Mouse (Mus musculus) stomach, embryonic 16.5 days (tissue): ENCODE results near the gene Nfkbie. TPM values are rescaled to one million over a fixed set of nuclear protein-coding genes. Genes with fewer than 3 reads are reported as not detected.

Source experiments
- ATAC-seq: fragments of 200-750 bp; cut with Nextera tagmentation; 2 replicates; pipeline ENCODE4 v1.8.0; 2017; ENCODE audit warnings: moderate number of reproducible peaks, moderate TSS enrichment; ENCODE audit not compliant: insufficient read depth, low FRiP score
- H3K27ac ChIP-seq: fragments of 300-500 bp; sonication (generic); 2 replicates; pipeline ENCODE4 v1.5.1; 2014; ENCODE audit warnings: low read length
- H3K27me3 ChIP-seq: fragments of 300-500 bp; sonication (generic); 2 replicates; pipeline ENCODE4 v1.6.1; 2014; ENCODE audit warnings: low read length, control low read depth, mixed read lengths; ENCODE audit not compliant: control insufficient read depth, insufficient read depth
- H3K36me3 ChIP-seq: fragments of 300-500 bp; sonication (generic); 2 replicates; pipeline ENCODE4 v1.6.1; 2014; ENCODE audit warnings: low read length; ENCODE audit not compliant: control insufficient read depth, insufficient read depth
- H3K4me1 ChIP-seq: fragments of 300-500 bp; sonication (generic); 2 replicates; pipeline ENCODE4 v1.6.1; 2014; ENCODE audit warnings: low read length, control low read depth, mixed read lengths; ENCODE audit not compliant: control insufficient read depth, insufficient read depth
- H3K4me2 ChIP-seq: fragments of 300-500 bp; sonication (generic); 2 replicates; pipeline ENCODE4 v1.6.1; 2014; ENCODE audit warnings: low read depth, low read length, mixed read lengths
- H3K4me3 ChIP-seq: fragments of 300-500 bp; sonication (generic); replicated peaks from 2 replicates; pipeline ENCODE4 v1.5.1; 2014; ENCODE audit warnings: mild to moderate bottlenecking, low read length
- H3K9ac ChIP-seq: fragments of 300-500 bp; sonication (generic); 2 replicates; pipeline ENCODE4 v1.6.1; 2014; ENCODE audit warnings: low read length
- H3K9me3 ChIP-seq: fragments of 300-500 bp; sonication (generic); replicated peaks from 2 replicates; pipeline ENCODE4 v1.6.1; 2016; ENCODE audit warnings: low read length, control low read depth; ENCODE audit not compliant: control insufficient read depth
- WGBS: fragments of 180-500 bp; shearing (Covaris S2); extraction: QIAGEN DNeasy Blood & Tissue Kit; methylation state at CpG from one replicate; pipeline ENCODE4 v1.1.7; 2014; 5-methylcytosine and 5-hydroxymethylcytosine counted together
- polyA plus RNA-seq: library from polyadenylated mRNA; unstranded; fragments of >200 nt; fragmentation: Nextera tagmentation; extraction: Ambion mirVana; gene quantifications from 2 replicates; pipeline ENCODE4 v1.2.1, GENCODE M21; 2015

Nfkbie gene
- polyA plus RNA-seq, 1 experiment from 2014 or later: 4.4 TPM

DNA sequence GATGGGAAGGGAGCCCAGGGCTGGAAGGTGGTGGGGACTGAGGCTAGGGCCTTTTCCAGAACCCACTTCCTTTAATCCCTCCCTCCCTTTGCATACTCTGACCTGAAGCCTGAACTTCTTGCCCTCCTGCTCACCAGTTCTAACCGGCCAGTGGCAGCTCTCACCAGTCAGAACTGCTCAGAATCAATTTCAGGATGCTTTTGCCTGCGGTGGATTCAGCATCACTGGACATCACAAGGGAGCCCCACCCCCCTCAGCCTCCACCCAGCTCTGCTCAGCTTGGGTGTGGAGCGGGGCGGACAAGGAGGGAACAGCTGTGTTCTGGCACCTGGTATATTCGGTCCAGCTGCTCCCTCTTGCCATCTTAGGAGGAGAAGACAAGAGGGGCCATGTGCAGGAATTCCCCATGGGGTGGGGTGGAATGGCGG lies 46.4 kb downstream of the Nfkbie start, which contains the start of gene Mymx:
TSS of gene Mymx (minus strand) at position 226 of the 428 bp plus-strand sequence.
- Histone ChIP-seq H3K9me3 (no peaks in the 10 kb centered on the region), H3K4me2 (no peak within 1 kb of the TSS), H3K4me3 (no peak within 1 kb of the TSS), H3K36me3 (no peaks in the 10 kb centered on the region), H3K9ac (peak within 1 kb of the TSS; percentile 2; the same call in 1 of the 2 replicates), H3K27me3 (0 out of 2 replicates have a peak, but pooled peaks cover 3% of the 10 kb centered on the region), H3K4me1 (peaks cover 32% of the 10 kb centered on the region), H3K27ac (no peak within 1 kb of the TSS)
- ATAC-seq: no peak
- 39% methylated on average over 6 of the region's 6 CpGs for WGBS

DNA sequence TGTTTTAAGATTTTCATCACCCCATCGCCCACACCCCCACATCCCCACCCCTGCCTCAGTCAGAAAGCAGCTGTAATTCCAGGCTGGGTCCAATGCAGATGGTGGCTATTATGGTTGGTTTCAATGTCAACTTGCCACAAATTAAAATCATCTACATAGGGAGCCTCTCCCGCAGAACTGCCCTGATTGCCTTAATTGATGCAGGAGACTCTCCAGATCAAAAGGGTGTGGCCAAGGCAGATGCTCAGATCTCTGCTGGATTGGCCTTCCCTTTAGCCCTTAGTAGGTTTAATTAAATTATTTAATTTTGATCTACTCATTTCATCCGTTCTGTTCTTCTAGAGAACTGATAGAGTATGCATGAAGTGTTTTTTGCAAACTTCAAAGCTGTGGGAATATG lies 47.5 kb downstream of the Nfkbie start:
- no peak for ATAC-seq
- WGBS: 80% methylated on average over 3 of the region's 3 CpGs
- H3K27me3 ChIP-seq: 0 out of 2 replicates have a peak, but pooled peaks cover 3% of the 10 kb centered on the region

DNA sequence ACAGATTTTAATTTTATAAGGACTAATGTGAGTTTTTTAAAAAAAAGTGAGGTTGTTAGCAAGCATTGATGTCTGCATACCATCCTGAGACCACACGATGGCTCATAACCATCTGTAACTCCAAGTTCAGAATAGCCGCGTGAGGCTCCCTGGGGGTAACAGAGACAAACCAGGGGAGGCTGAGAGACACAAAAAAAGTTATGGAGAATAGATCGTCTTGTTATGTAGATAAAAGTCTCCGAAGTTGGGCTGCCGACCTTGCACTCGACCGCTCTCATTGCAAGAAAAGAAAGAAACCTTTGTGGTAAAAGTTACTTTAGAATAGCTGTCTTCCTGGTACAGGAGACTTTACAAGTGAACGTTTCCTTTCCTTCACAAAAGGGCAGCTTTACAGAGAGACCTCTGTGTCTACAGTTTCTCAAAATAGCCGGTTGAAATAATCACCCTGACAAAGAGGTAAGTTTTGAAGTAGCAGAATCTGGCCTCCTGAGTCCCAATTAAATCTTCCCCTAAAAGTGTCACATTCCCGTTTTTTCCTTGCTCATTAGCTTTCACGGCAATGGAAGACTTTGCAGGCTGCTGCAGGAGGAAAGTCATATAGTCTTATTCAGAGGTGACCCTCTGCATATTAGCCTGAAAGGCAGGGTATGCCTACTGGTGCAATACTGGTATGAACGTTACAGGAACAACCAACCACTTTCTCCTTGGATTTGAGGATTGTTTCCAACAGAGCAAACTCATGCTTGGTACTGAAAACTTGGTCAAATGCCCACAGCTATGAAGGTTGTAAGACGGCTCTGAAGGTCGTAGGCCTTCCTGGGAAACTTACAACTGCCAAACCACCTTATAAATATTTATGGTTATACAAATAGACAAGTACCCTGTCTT lies 51.7 kb downstream of the Nfkbie start:
- no peaks in the 10 kb centered on the region for H3K9me3 ChIP-seq
- H3K4me1 ChIP-seq: peaks cover 5% of the 10 kb centered on the region; the same call in 1 of the 2 replicates
- H3K4me3 ChIP-seq: no peak overlapping the region
- no peak overlapping the region for H3K27ac ChIP-seq
- H3K9ac ChIP-seq: no peak overlapping the region
- no peak for ATAC-seq
- H3K36me3 ChIP-seq: no peaks in the 10 kb centered on the region
- no peaks in the 10 kb centered on the region for H3K27me3 ChIP-seq
- H3K4me2 ChIP-seq: no peak overlapping the region
- 75% methylated on average over 15 of the region's 15 CpGs for WGBS

More for the DNA sequence above, 47.5 kb downstream of the Nfkbie start:
- Histone ChIP-seq H3K4me2 (no peak overlapping the region), H3K27ac (no peak overlapping the region), H3K36me3 (no peaks in the 10 kb centered on the region), H3K9me3 (no peaks in the 10 kb centered on the region), H3K4me1 (peaks cover 27% of the 10 kb centered on the region), H3K9ac (no peak overlapping the region), H3K4me3 (no peak overlapping the region)

DNA sequence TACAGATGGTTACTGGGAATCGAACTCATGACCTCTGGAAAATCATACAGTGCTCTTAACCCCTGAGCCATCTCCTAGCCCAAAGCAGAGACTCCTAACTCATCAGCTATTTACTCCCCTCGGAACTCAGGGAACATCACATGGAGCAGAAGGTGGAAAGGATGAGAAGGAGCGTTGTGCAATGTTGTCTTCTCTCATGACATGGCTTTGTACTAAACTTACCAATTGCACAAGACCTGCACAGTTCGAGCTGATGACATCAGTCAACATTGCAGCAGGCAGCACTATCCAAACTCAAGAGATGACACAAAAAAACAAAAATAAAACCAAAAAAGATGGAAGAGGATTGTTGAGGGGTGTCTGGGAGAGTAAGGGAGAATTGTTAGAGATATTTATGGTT lies 52.9 kb downstream of the Nfkbie start:
- no peak for ATAC-seq
- Histone ChIP-seq H3K9ac (no peak overlapping the region), H3K4me1 (0 out of 2 replicates have a peak, but pooled peaks cover 5% of the 10 kb centered on the region), H3K27ac (no peak overlapping the region), H3K4me2 (no peak overlapping the region), H3K36me3 (no peaks in the 10 kb centered on the region), H3K27me3 (no peaks in the 10 kb centered on the region), H3K9me3 (no peaks in the 10 kb centered on the region), H3K4me3 (no peak overlapping the region)
- 87% methylated on average over 4 of the region's 4 CpGs for whole genome bisulfite sequencing

DNA sequence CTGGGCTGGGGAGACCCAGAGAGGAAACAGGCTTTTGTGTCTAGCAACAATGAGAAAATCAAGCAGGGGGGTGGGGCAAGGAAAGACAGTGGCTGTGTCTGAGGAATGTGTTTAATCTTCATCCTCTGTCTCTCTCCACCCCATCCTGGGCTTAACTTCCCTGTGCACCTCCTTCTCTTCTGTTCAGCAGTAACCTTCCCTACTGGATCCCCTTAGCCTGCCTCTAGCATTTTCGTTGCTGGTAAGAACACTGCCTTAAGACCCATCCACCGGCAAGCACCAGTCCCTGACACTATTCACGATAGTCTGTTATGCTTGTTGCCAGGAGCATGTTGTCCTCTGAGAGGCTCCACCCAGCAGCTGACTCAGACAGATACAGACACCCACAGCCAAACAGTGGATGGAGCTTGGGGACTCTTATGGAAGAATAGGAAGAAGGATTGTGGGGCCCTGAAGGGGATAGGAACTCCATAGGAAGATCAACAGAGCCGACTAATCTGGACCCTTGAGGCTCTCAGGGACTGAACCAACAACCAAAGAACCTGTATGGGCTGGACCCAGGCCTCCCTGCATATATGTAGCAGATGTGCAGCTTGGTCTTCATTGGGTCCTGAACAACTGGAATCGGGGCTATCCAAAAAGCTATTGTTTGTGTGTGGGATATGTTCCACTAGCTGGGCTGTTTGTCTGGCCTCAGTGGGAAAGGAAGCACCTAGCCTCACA lies 54.8 kb downstream of the Nfkbie start:
- H3K4me1 ChIP-seq: 0 out of 2 replicates have a peak, but pooled peaks cover 5% of the 10 kb centered on the region
- no peak overlapping the region for H3K9ac ChIP-seq
- ATAC-seq: peak; percentile 47
- H3K4me2 ChIP-seq: no peak overlapping the region
- no peaks in the 10 kb centered on the region for H3K27me3 ChIP-seq
- no peak overlapping the region for H3K4me3 ChIP-seq
- 35% methylated on average over 5 of the region's 5 CpGs for WGBS
- H3K9me3 ChIP-seq: no peaks in the 10 kb centered on the region
- H3K27ac ChIP-seq: peak overlapping the region; percentile 60; the same call in 1 of the 2 replicates
- H3K36me3 ChIP-seq: no peaks in the 10 kb centered on the region

DNA sequence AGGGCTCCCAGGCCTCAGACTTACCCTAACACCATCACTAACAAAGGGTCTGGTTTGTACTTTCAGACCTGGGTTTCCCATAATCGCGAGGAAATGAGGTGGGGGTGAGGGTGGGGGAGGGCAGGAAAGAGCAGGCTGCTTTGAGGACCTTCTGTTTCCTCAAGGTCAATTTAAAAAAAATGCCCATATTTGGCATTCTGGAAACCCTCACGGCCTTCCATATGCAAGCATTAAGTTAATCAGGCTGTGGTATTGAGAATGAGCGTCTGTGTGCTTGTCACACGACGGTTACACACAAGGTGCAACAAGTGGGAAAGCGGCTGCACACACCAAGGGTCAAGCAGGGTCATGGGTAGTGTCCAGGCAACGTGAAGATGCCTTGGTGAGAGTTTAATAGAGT lies 56.5 kb downstream of the Nfkbie start:
- Histone ChIP-seq H3K27me3 (no peaks in the 10 kb centered on the region), H3K9me3 (no peaks in the 10 kb centered on the region), H3K27ac (no peak overlapping the region), H3K4me2 (no peak overlapping the region), H3K4me1 (0 out of 2 replicates have a peak, but pooled peaks cover 5% of the 10 kb centered on the region), H3K9ac (no peak overlapping the region), H3K36me3 (no peaks in the 10 kb centered on the region), H3K4me3 (no peak overlapping the region)
- no peak for ATAC-seq
- 72% methylated on average over 8 of the region's 8 CpGs for WGBS

Other genes with a start within 250 kb of the Nfkbie start
- 51.0 and 54.2 TPM in 2 replicates for gene Cdc5l, start 122.0 kb upstream of the Nfkbie start, polyA plus RNA-seq
- 0.08 and 0.41 TPM in 2 replicates for gene Spats1, start 80.3 kb upstream of the Nfkbie start, polyA plus RNA-seq
- 17.0 and 18.6 TPM in 2 replicates for gene Aars2, start 48.9 kb upstream of the Nfkbie start, polyA plus RNA-seq
- 0.25 and 0.28 TPM in 2 replicates for gene Tcte1, start 32.3 kb upstream of the Nfkbie start, polyA plus RNA-seq
- 2.1 and 2.2 TPM in 2 replicates for gene Tmem151b, start 6.0 kb upstream of the Nfkbie start, polyA plus RNA-seq
- 115 and 117 TPM in 2 replicates for gene Slc35b2, start 8.2 kb downstream of the Nfkbie start, polyA plus RNA-seq
- gene Hsp90ab1, start 17.6 kb downstream of the Nfkbie start, polyA plus RNA-seq: 1,400 and 1,468 TPM in 2 replicates
- gene Slc29a1, start 43.9 kb downstream of the Nfkbie start, polyA plus RNA-seq: 85.3 and 90.0 TPM in 2 replicates
- 0.67 and 3.5 TPM in 2 replicates for gene Mymx, start 46.4 kb downstream of the Nfkbie start, polyA plus RNA-seq
- 0.36 and 0.45 TPM in 2 replicates for gene Capn11, start 103.6 kb downstream of the Nfkbie start, polyA plus RNA-seq
- gene Mrpl14, start 130.6 kb downstream of the Nfkbie start, polyA plus RNA-seq: 142 and 152 TPM in 2 replicates
- 33.6 and 34.4 TPM in 2 replicates for gene Tmem63b, start 131.2 kb downstream of the Nfkbie start, polyA plus RNA-seq
- gene 1600014C23Rik, start 178.1 kb downstream of the Nfkbie start, polyA plus RNA-seq: not detected in 2 replicates